Mouse (Mus musculus): ENCODE results near the gene Pdcd11.

GRCm38 (mm10) chr19:47137051-47137581, 46.5 kb downstream of the Pdcd11 start:
- TF ChIP-seq CTCF (IDR thresholded peaks at IDR 0.05; ENCODE audit: low read depth, low read length) (no peak), POLR2A (IDR thresholded peaks at IDR 0.05; ENCODE audit: insufficient read depth, low read length) (no peak), EP300 (IDR thresholded peaks at IDR 0.05; ENCODE audit: insufficient read depth, low read depth, low read length) (peak; percentile 60; the same call in 1 of the 2 replicates)

Measured in ES-Bruce4 (cell line).